Mouse (Mus musculus) left cerebral cortex, adult 2 months (tissue): ENCODE measurements around the gene Ifit3b. TPM values are rescaled to one million over a fixed set of nuclear protein-coding genes. Genes with fewer than 3 reads are reported as not detected.
"Not testable (repeated sequence)": the region's sequence is repeated elsewhere in the genome, so short reads cannot be mapped to it uniquely, and the experiment has no call there.

Experiments
- DNase-seq, 2 experiments: peaks; one replicate each; pipeline ENCODE4 v3.0.0; 2021 to 2022; ENCODE audit warnings: low spot score in 2 of 2, mixed read lengths in 1 of 2; ENCODE audit errors: extremely low spot score in 1 of 2
- H3K27ac ChIP-seq: fragments of 200-600 bp; 2 replicates; pipeline ENCODE4 v1.8.1; 2022
- H3K4me3 ChIP-seq: fragments of 200-600 bp; 2 replicates; pipeline ENCODE4 v1.8.1; 2022
- CTCF ChIP-seq: fragments of 200-600 bp; IDR thresholded peaks from 2 replicates; pipeline ENCODE4 v1.8.1; 2022; ENCODE audit warnings: antibody characterized with exemption, mild to moderate bottlenecking, moderate library complexity
- intact Hi-C: fragments of 180-260 bp; cut with DNase I; formaldehyde crosslinking; loops from one replicate; pipeline ENCODE4 v1.15.1; 2025
- total RNA-seq, 2 experiments: library from RNA; stranded (reverse); gene quantifications; 2 replicates each; pipeline ENCODE4 v1.2.3; 2021

Gene Ifit3b
- total RNA-seq, 2 experiments from 2014 or later = 1.9 to 2.8 TPM

- Histone ChIP-seq H3K27ac (no peak overlapping the region), H3K4me3 (no peak overlapping the region)
- intact Hi-C loops = no loop called here
- no peak for TF ChIP-seq CTCF
- DNase-seq = no peak
Observed at GRCm38 (mm10) chr19:34620871-34621270, 13.1 kb downstream of the Ifit3b start.

- intact Hi-C loops = no loop called here
- Histone ChIP-seq H3K4me3 (no peak overlapping the region), H3K27ac (no peak overlapping the region)
- TF ChIP-seq CTCF = no peak
- no peak for DNase-seq
Observed at GRCm38 (mm10) chr19:34623781-34624180, 16.0 kb downstream of the Ifit3b start.

GRCm38 (mm10) chr19:34624663-34625062 is 16.9 kb downstream of the Ifit3b start:
- no peak for TF ChIP-seq CTCF
- Histone ChIP-seq H3K4me3 (no peak overlapping the region), H3K27ac (no peak overlapping the region)
- no peak for DNase-seq
- intact Hi-C loops = no loop called here

- intact Hi-C loops = no loop called here
- no peak for TF ChIP-seq CTCF
- no peak overlapping the region for H3K4me3 ChIP-seq
- H3K27ac ChIP-seq = no peak overlapping the region
- no peak for DNase-seq
Observed at GRCm38 (mm10) chr19:34627496-34627895, 19.7 kb downstream of the Ifit3b start.

GRCm38 (mm10) chr19:34631487-34631886 is 23.7 kb downstream of the Ifit3b start:
- TF ChIP-seq CTCF = no peak
- Histone ChIP-seq H3K27ac (no peak overlapping the region), H3K4me3 (no peak overlapping the region)
- no peak for DNase-seq
- intact Hi-C loops = no loop called here

GRCm38 (mm10) chr19:34633484-34633883 is 25.7 kb downstream of the Ifit3b start:
- intact Hi-C loops = no loop called here
- no peak overlapping the region for H3K27ac ChIP-seq
- H3K4me3 ChIP-seq = no peak overlapping the region
- DNase-seq = no peak
- TF ChIP-seq CTCF = no peak

- intact Hi-C loops = loop anchor here (1.0 to 5.0 kb wide), 4 partner anchors 89 to 395 kb away; no protein-coding TSS in a partner anchor
- TF ChIP-seq CTCF = peak; percentile 87
- peak; percentile 39 to 65 for DNase-seq
Observed at GRCm38 (mm10) chr19:34636933-34637557, 29.3 kb downstream of the Ifit3b start.

GRCm38 (mm10) chr19:34640623-34641022 is 32.9 kb downstream of the Ifit3b start, which contains the start of the genes Ifit1bl2 and Ifit1:
TSS of gene Ifit1bl2 (minus strand) at chr19:34640743.
TSS of gene Ifit1 (plus strand) at chr19:34640871.
- peak within 1 kb of the TSS; percentile 28 for H3K4me3 ChIP-seq
- DNase-seq = no peak
- intact Hi-C loops = no loop called here

More at GRCm38 (mm10) chr19:34636933-34637557, 29.3 kb downstream of the Ifit3b start:
- Histone ChIP-seq H3K4me3 (no peak overlapping the region), H3K27ac (no peak overlapping the region)

GRCm38 (mm10) chr19:34642616-34643015 is 34.8 kb downstream of the Ifit3b start:
- intact Hi-C loops = no loop called here
- Histone ChIP-seq H3K4me3 (no peak overlapping the region), H3K27ac (no peak overlapping the region)
- DNase-seq = no peak
- no peak for TF ChIP-seq CTCF

More at GRCm38 (mm10) chr19:34640623-34641022, 32.9 kb downstream of the Ifit3b start, which contains the start of the genes Ifit1bl2 and Ifit1:
- no peak for TF ChIP-seq CTCF
- H3K27ac ChIP-seq = no peak within 1 kb of the TSS

- H3K27ac ChIP-seq, H3K4me3 ChIP-seq, intact Hi-C loops, DNase-seq: not testable (repeated sequence)
Observed at GRCm38 (mm10) chr19:34647630-34648029, 39.9 kb downstream of the Ifit3b start.

- no peak for DNase-seq
- intact Hi-C loops = no loop called here
- TF ChIP-seq CTCF = no peak
- H3K27ac ChIP-seq = no peak overlapping the region
- no peak overlapping the region for H3K4me3 ChIP-seq
Observed at GRCm38 (mm10) chr19:34650276-34650675, 42.5 kb downstream of the Ifit3b start.

- DNase-seq = no peak
- no peak for TF ChIP-seq CTCF
- intact Hi-C loops = no loop called here
- no peak overlapping the region for H3K27ac ChIP-seq
- no peak overlapping the region for H3K4me3 ChIP-seq
Observed at GRCm38 (mm10) chr19:34650997-34651396, 43.2 kb downstream of the Ifit3b start.
